Mouse (Mus musculus) embryonic fibroblast, embryonic 13.5 days (primary cell): ENCODE measurements around the gene Osbpl8. TPM values are rescaled to one million over a fixed set of nuclear protein-coding genes. Genes with fewer than 3 reads are reported as not detected.

ENCODE experiments used
- H3K27ac ChIP-seq: 2 replicates; pipeline ENCODE4 v1.5.1; 2012; ENCODE audit warnings: low read length, control low read depth, inconsistent platforms; ENCODE audit not compliant: insufficient read depth
- H3K4me1 ChIP-seq: 2 replicates; pipeline ENCODE4 v1.6.1; 2011; ENCODE audit warnings: low read length; ENCODE audit not compliant: control insufficient read depth, insufficient read depth
- H3K4me3 ChIP-seq: 2 replicates; pipeline ENCODE4 v1.5.1; 2011; ENCODE audit warnings: mild to moderate bottlenecking, control low read depth, low read length; ENCODE audit not compliant: insufficient read depth
- CTCF ChIP-seq: IDR thresholded peaks from 2 replicates; pipeline ENCODE4 v1.5.1; 2011; ENCODE audit warnings: mild to moderate bottlenecking, control low read depth, low read length, moderate library complexity, borderline replicate concordance; ENCODE audit not compliant: insufficient read depth
- POLR2A ChIP-seq: IDR thresholded peaks from 2 replicates; pipeline ENCODE4 v1.6.1; 2011; ENCODE audit warnings: low read depth, mild to moderate bottlenecking, control low read depth, low read length, moderate library complexity
- polyA plus RNA-seq: library from polyadenylated mRNA; stranded (reverse); fragments of >200 nt; gene quantifications from 2 replicates; pipeline ENCODE4 v1.2.4, GENCODE M21; 2011; ENCODE audit warnings: low read depth; ENCODE audit not compliant: missing spikeins, insufficient read length

Gene Osbpl8
- polyA plus RNA-seq, result 24.3 and 24.8 TPM in 2 replicates

- TF ChIP-seq POLR2A (peak; percentile 89), CTCF (no peak)
- Histone ChIP-seq H3K27ac (peak within 1 kb of the TSS; percentile 74), H3K4me1 (no peaks in the 10 kb centered on the region; the same call in 1 of the 2 replicates), H3K4me3 (peak within 1 kb of the TSS; percentile 88)
Observed at GRCm38 (mm10) chr10:111164304-111165218, at the start of gene Osbpl8. TSS of gene Osbpl8 (plus strand) at chr10:111164752.

- no peak for TF ChIP-seq POLR2A
- TF ChIP-seq CTCF, result no peak
- H3K4me1 ChIP-seq, result no peaks in the 10 kb centered on the region
- no peak overlapping the region for H3K4me3 ChIP-seq
- H3K27ac ChIP-seq, result no peak overlapping the region
Observed at GRCm38 (mm10) chr10:111117198-111117845, 47.2 kb upstream of the Osbpl8 start.

- Histone ChIP-seq H3K4me3 (no peak overlapping the region), H3K4me1 (no peaks in the 10 kb centered on the region), H3K27ac (no peak overlapping the region)
- no peak for TF ChIP-seq POLR2A
- TF ChIP-seq CTCF, result no peak
Observed at GRCm38 (mm10) chr10:111118292-111118691, 46.3 kb upstream of the Osbpl8 start.

GRCm38 (mm10) chr10:111118991-111119650 is 45.4 kb upstream of the Osbpl8 start:
- Histone ChIP-seq H3K27ac (no peak overlapping the region), H3K4me3 (no peak overlapping the region), H3K4me1 (no peaks in the 10 kb centered on the region)
- TF ChIP-seq POLR2A (no peak), CTCF (no peak)

- Histone ChIP-seq H3K4me1 (no peaks in the 10 kb centered on the region), H3K4me3 (no peak overlapping the region), H3K27ac (no peak overlapping the region)
- TF ChIP-seq POLR2A, result no peak
- TF ChIP-seq CTCF, result no peak
Observed at GRCm38 (mm10) chr10:111119756-111120155, 44.8 kb upstream of the Osbpl8 start.

GRCm38 (mm10) chr10:111122864-111123398 is 41.6 kb upstream of the Osbpl8 start:
- TF ChIP-seq CTCF (no peak), POLR2A (no peak)
- no peak overlapping the region for H3K4me3 ChIP-seq
- H3K4me1 ChIP-seq, result no peaks in the 10 kb centered on the region

GRCm38 (mm10) chr10:111124175-111124574 is 40.4 kb upstream of the Osbpl8 start:
- Histone ChIP-seq H3K4me3 (no peak overlapping the region), H3K4me1 (no peaks in the 10 kb centered on the region), H3K27ac (no peak overlapping the region)
- TF ChIP-seq POLR2A (no peak), CTCF (no peak)

More at GRCm38 (mm10) chr10:111122864-111123398, 41.6 kb upstream of the Osbpl8 start:
- no peak overlapping the region for H3K27ac ChIP-seq

- Histone ChIP-seq H3K27ac (no peak overlapping the region), H3K4me3 (no peak overlapping the region), H3K4me1 (no peaks in the 10 kb centered on the region)
- TF ChIP-seq CTCF, result no peak
- no peak for TF ChIP-seq POLR2A
Observed at GRCm38 (mm10) chr10:111124767-111125315, 39.7 kb upstream of the Osbpl8 start.

- Histone ChIP-seq H3K4me3 (no peak overlapping the region), H3K27ac (no peak overlapping the region), H3K4me1 (no peaks in the 10 kb centered on the region)
- TF ChIP-seq POLR2A, result no peak
- no peak for TF ChIP-seq CTCF
Observed at GRCm38 (mm10) chr10:111127388-111127787, 37.2 kb upstream of the Osbpl8 start.
